Mouse (Mus musculus): ENCODE data around the gene Lamb1. TPM values are rescaled to one million over a fixed set of nuclear protein-coding genes. Genes with fewer than 3 reads are reported as not detected.

Lamb1 gene
- total RNA-seq, 2 experiments from 2014 or later, result 10.8 to 13.2 TPM

GRCm38 (mm10) chr12:31312281-31312680 lies 47.2 kb downstream of the Lamb1 start:
- DNase-seq (ENCODE audit: low spot score), result no peak

GRCm38 (mm10) chr12:31313136-31313535 lies 48.1 kb downstream of the Lamb1 start:
- no peak for DNase-seq (ENCODE audit: low spot score)

- DNase-seq (ENCODE audit: low spot score), result no peak
Measured at GRCm38 (mm10) chr12:31314310-31314709, 49.3 kb downstream of the Lamb1 start.

GRCm38 (mm10) chr12:31315961-31316360 lies 50.9 kb downstream of the Lamb1 start:
- DNase-seq (ENCODE audit: low spot score), result no peak

GRCm38 (mm10) chr12:31317670-31318408 lies 52.8 kb downstream of the Lamb1 start:
- DNase-seq (ENCODE audit: low spot score), result no peak

GRCm38 (mm10) chr12:31318409-31318963 lies 53.5 kb downstream of the Lamb1 start:
- DNase-seq (ENCODE audit: low spot score), result no peak

GRCm38 (mm10) chr12:31320817-31321216 lies 55.8 kb downstream of the Lamb1 start:
- DNase-seq (ENCODE audit: low spot score), result no peak

GRCm38 (mm10) chr12:31321532-31321931 lies 56.5 kb downstream of the Lamb1 start:
- DNase-seq (ENCODE audit: low spot score), result no peak

- no peak for DNase-seq (ENCODE audit: low spot score)
Measured at GRCm38 (mm10) chr12:31323136-31323695, 58.2 kb downstream of the Lamb1 start.

- no peak for DNase-seq (ENCODE audit: low spot score)
Measured at GRCm38 (mm10) chr12:31327139-31327538, 62.1 kb downstream of the Lamb1 start.

- DNase-seq (ENCODE audit: low spot score), result no peak
Measured at GRCm38 (mm10) chr12:31333261-31333660, 68.2 kb downstream of the Lamb1 start.

GRCm38 (mm10) chr12:31350191-31350943 lies 85.3 kb downstream of the Lamb1 start:
- no peak for DNase-seq (ENCODE audit: low spot score)

GRCm38 (mm10) chr12:31350944-31351928 lies 86.2 kb downstream of the Lamb1 start, which contains the start of gene Dld:
Dld (minus strand) TSS chr12:31351453.
- peak; percentile 97 for DNase-seq (ENCODE audit: low spot score)

- DNase-seq (ENCODE audit: low spot score), result no peak
Measured at GRCm38 (mm10) chr12:31366428-31366827, 101.4 kb downstream of the Lamb1 start.

GRCm38 (mm10) chr12:31367721-31368120 lies 102.7 kb downstream of the Lamb1 start:
- DNase-seq (ENCODE audit: low spot score), result peak; percentile 57

- no peak for DNase-seq (ENCODE audit: low spot score)
Measured at GRCm38 (mm10) chr12:31369118-31369517, 104.1 kb downstream of the Lamb1 start.

GRCm38 (mm10) chr12:31369656-31370055 lies 104.6 kb downstream of the Lamb1 start:
- no peak for DNase-seq (ENCODE audit: low spot score)

- DNase-seq (ENCODE audit: low spot score), result peak; percentile 59
Measured at GRCm38 (mm10) chr12:31374603-31375282, 109.7 kb downstream of the Lamb1 start.

GRCm38 (mm10) chr12:31375283-31375615 lies 110.2 kb downstream of the Lamb1 start:
- DNase-seq (ENCODE audit: low spot score), result no peak

- no peak for DNase-seq (ENCODE audit: low spot score)
Measured at GRCm38 (mm10) chr12:31376326-31376950, 111.4 kb downstream of the Lamb1 start.

Data from gastrocnemius, adult 18-20 months (tissue).